Mouse (Mus musculus): ENCODE measurements around the gene Prdm2.

The Prdm2 gene

GRCm38 (mm10) chr4:143212341-143213174 lies at the start of gene Prdm2:
Gene Prdm2 (minus strand): TSS chr4:143212995.
- DNase-seq (ENCODE audit: low spot score in 2 of 2) = peak; percentile 62 to 64

GRCm38 (mm10) chr4:143259718-143260349 lies 47.0 kb upstream of the Prdm2 start:
- DNase-seq (ENCODE audit: low spot score in 2 of 2) = no peak

GRCm38 (mm10) chr4:143258517-143258916 lies 45.7 kb upstream of the Prdm2 start:
- DNase-seq (ENCODE audit: low spot score in 2 of 2) = no peak

- DNase-seq (ENCODE audit: low spot score in 2 of 2) = no peak
These were observed 45.2 kb upstream of the Prdm2 start for GRCm38 (mm10) chr4:143257971-143258370.

GRCm38 (mm10) chr4:143255541-143255940 lies 42.7 kb upstream of the Prdm2 start:
- no peak for DNase-seq (ENCODE audit: low spot score in 2 of 2)

- no peak for DNase-seq (ENCODE audit: low spot score in 2 of 2)
These were observed 40.6 kb upstream of the Prdm2 start for GRCm38 (mm10) chr4:143253356-143253755.

GRCm38 (mm10) chr4:143248050-143248449 lies 35.3 kb upstream of the Prdm2 start:
- no peak for DNase-seq (ENCODE audit: low spot score in 2 of 2)

GRCm38 (mm10) chr4:143241294-143241693 lies 28.5 kb upstream of the Prdm2 start:
- DNase-seq (ENCODE audit: low spot score in 2 of 2) = no peak

GRCm38 (mm10) chr4:143239615-143240201 lies 26.9 kb upstream of the Prdm2 start:
- DNase-seq (ENCODE audit: low spot score in 2 of 2) = no peak

GRCm38 (mm10) chr4:143239117-143239516 lies 26.3 kb upstream of the Prdm2 start:
- no peak for DNase-seq (ENCODE audit: low spot score in 2 of 2)

- DNase-seq (ENCODE audit: low spot score in 2 of 2) = peak; percentile 8 to 35
These were observed 25.6 kb upstream of the Prdm2 start for GRCm38 (mm10) chr4:143238241-143239031.

- no peak for DNase-seq (ENCODE audit: low spot score in 2 of 2)
These were observed 19.1 kb upstream of the Prdm2 start for GRCm38 (mm10) chr4:143231790-143232422.

GRCm38 (mm10) chr4:143231110-143231509 lies 18.3 kb upstream of the Prdm2 start:
- no peak for DNase-seq (ENCODE audit: low spot score in 2 of 2)

- no peak for DNase-seq (ENCODE audit: low spot score in 2 of 2)
These were observed 15.2 kb upstream of the Prdm2 start for GRCm38 (mm10) chr4:143227976-143228375.

GRCm38 (mm10) chr4:143225886-143226285 lies 13.1 kb upstream of the Prdm2 start:
- no peak for DNase-seq (ENCODE audit: low spot score in 2 of 2)

- peak; percentile 59 for DNase-seq (ENCODE audit: low spot score in 2 of 2)
These were observed 6.5 kb upstream of the Prdm2 start for GRCm38 (mm10) chr4:143219316-143219751.

GRCm38 (mm10) chr4:143218858-143219257 lies 6.1 kb upstream of the Prdm2 start:
- no peak for DNase-seq (ENCODE audit: low spot score in 2 of 2)

GRCm38 (mm10) chr4:143217189-143217588 lies 4.4 kb upstream of the Prdm2 start:
- no peak for DNase-seq (ENCODE audit: low spot score in 2 of 2)

GRCm38 (mm10) chr4:143214221-143214797 lies 1.5 kb upstream of the Prdm2 start:
- no peak for DNase-seq (ENCODE audit: low spot score in 2 of 2)

- DNase-seq (ENCODE audit: low spot score in 2 of 2) = no peak
These were observed 776 bp upstream of the Prdm2 start for GRCm38 (mm10) chr4:143213571-143213970.

GRCm38 (mm10) chr4:143213175-143213479 lies 332 bp upstream of the Prdm2 start:
- DNase-seq (ENCODE audit: low spot score in 2 of 2) = no peak
